Mouse (Mus musculus) intestine, embryonic 14.5 days (tissue): ENCODE data around the gene BC017158. TPM values are rescaled to one million over a fixed set of nuclear protein-coding genes. Genes with fewer than 3 reads are reported as not detected.

Source experiments
- ATAC-seq: fragments of 200-750 bp; cut with Nextera tagmentation; replicated peaks from 2 replicates; pipeline ENCODE4 v1.8.0; 2017; ENCODE audit warnings: low read depth, moderate number of reproducible peaks, moderate TSS enrichment, moderate library complexity; ENCODE audit not compliant: low FRiP score, low TSS enrichment
- DNase-seq: peaks from one replicate; pipeline ENCODE4 v3.0.0-alpha.2; 2018; ENCODE audit warnings: low spot score
- H3K27ac ChIP-seq: fragments of 300-500 bp; sonication (generic); 2 replicates; pipeline ENCODE4 v1.5.1; 2014; ENCODE audit warnings: low read depth, mild to moderate bottlenecking, control low read depth
- H3K27me3 ChIP-seq: fragments of 300-500 bp; sonication (generic); replicated peaks from 2 replicates; pipeline ENCODE4 v1.6.1; 2014; ENCODE audit warnings: low read length, control low read depth; ENCODE audit not compliant: control insufficient read depth, insufficient read depth
- H3K36me3 ChIP-seq: fragments of 300-500 bp; sonication (generic); 2 replicates; pipeline ENCODE4 v1.6.1; 2014; ENCODE audit warnings: low read length, control low read depth; ENCODE audit not compliant: control insufficient read depth, insufficient read depth
- H3K4me1 ChIP-seq: fragments of 300-500 bp; sonication (generic); replicated peaks from 2 replicates; pipeline ENCODE4 v1.6.1; 2014; ENCODE audit warnings: low read length, control low read depth, mixed read lengths; ENCODE audit not compliant: control insufficient read depth, insufficient read depth
- H3K4me2 ChIP-seq: fragments of 300-500 bp; sonication (generic); 2 replicates; pipeline ENCODE4 v1.6.1; 2014; ENCODE audit warnings: low read length
- H3K4me3 ChIP-seq: fragments of 300-500 bp; sonication (generic); 2 replicates; pipeline ENCODE4 v1.5.1; 2014; ENCODE audit warnings: low read depth, low read length, control low read depth, mixed read lengths
- H3K9ac ChIP-seq: fragments of 300-500 bp; sonication (generic); 2 replicates; pipeline ENCODE4 v1.6.1; 2014; ENCODE audit warnings: mild to moderate bottlenecking, low read length
- H3K9me3 ChIP-seq: fragments of 300-500 bp; sonication (generic); 2 replicates; pipeline ENCODE4 v1.6.1; 2016; ENCODE audit warnings: low read length, control low read depth; ENCODE audit not compliant: control insufficient read depth
- WGBS: fragments of 180-500 bp; shearing (Covaris S2); extraction: QIAGEN DNeasy Blood & Tissue Kit; methylation state at CpG from one replicate; pipeline ENCODE4 v1.1.7; 2014; 5-methylcytosine and 5-hydroxymethylcytosine counted together
- polyA plus RNA-seq: library from polyadenylated mRNA; unstranded; fragments of >200 nt; fragmentation: Nextera tagmentation; extraction: Ambion mirVana; gene quantifications from 2 replicates; pipeline ENCODE4 v1.2.1, GENCODE M21; 2014

BC017158 gene
- polyA plus RNA-seq, 1 experiment from 2014 or later, result 51.0 TPM

DNA sequence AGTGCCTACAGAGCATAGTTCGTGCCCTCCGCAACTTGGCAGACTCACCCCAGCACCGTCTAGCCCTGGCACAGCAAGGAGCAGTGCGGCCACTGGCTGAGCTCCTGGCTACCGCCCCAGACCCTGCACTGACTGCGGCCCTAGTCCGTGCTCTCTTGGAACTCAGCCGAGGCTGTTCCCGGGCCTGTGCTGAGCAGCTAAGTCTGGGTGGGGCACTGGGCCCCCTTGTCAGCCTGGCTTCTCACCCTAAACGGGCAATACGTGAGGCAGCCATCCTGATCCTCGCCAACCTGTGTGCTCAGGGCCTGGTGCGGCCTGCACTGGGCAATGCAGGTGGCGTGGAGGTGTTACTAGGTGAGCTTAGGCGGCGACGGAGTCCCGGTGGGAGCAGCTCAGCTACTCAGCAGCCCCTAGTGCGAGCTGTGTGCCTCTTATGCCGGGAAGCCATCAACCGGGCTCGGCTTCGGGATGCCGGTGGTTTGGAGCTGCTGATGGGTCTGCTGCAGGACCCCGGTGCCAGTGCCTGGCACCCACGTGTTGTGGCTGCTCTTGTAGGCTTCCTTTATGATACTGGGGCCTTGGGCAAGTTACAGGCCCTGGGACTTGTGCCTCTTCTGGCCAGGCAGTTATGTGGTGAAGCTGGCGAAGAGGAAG lies 57.7 kb downstream of the BC017158 start:
- Histone ChIP-seq H3K27ac (no peak overlapping the region), H3K9ac (no peak overlapping the region), H3K27me3 (no peaks in the 10 kb centered on the region), H3K4me1 (peaks cover 15% of the 10 kb centered on the region; the same call in 1 of the 2 replicates), H3K4me3 (no peak overlapping the region), H3K9me3 (no peaks in the 10 kb centered on the region), H3K4me2 (no peak overlapping the region), H3K36me3 (peaks cover 54% of the 10 kb centered on the region)
- no peak for ATAC-seq
- 95% methylated on average over 27 of the region's 27 CpGs for WGBS
- no peak for DNase-seq

DNA sequence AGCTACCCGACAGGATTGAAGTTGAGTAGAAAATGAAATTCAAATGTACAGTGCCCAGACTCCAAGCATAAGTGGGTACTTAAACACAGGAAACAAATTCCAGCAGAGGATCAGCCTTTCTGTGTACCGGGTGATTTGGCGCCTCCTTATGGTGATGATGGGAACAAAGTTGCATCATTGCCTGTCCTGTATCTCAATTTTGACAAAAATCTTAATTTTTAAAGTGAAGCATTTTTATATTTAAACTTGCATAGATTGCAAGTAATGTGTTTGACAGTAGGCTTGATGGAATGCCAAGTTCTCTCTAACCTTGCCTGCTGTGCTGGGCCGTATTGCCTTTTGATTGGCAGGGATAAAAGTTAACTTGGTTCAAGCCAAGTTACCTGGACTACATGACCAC lies 59.0 kb downstream of the BC017158 start:
- Histone ChIP-seq H3K9ac (peak overlapping the region; percentile 51), H3K4me1 (peaks cover 15% of the 10 kb centered on the region; the same call in 1 of the 2 replicates), H3K36me3 (peaks cover 42% of the 10 kb centered on the region), H3K4me3 (peak overlapping the region; percentile 67), H3K4me2 (peak overlapping the region; percentile 83), H3K27me3 (no peaks in the 10 kb centered on the region), H3K9me3 (no peaks in the 10 kb centered on the region), H3K27ac (peak overlapping the region; percentile 98)
- DNase-seq (no peak), ATAC-seq (0 out of 2 replicates have a peak, but pooled peaks have one; percentile 21)
- 19% methylated on average over 4 of the region's 4 CpGs for WGBS

DNA sequence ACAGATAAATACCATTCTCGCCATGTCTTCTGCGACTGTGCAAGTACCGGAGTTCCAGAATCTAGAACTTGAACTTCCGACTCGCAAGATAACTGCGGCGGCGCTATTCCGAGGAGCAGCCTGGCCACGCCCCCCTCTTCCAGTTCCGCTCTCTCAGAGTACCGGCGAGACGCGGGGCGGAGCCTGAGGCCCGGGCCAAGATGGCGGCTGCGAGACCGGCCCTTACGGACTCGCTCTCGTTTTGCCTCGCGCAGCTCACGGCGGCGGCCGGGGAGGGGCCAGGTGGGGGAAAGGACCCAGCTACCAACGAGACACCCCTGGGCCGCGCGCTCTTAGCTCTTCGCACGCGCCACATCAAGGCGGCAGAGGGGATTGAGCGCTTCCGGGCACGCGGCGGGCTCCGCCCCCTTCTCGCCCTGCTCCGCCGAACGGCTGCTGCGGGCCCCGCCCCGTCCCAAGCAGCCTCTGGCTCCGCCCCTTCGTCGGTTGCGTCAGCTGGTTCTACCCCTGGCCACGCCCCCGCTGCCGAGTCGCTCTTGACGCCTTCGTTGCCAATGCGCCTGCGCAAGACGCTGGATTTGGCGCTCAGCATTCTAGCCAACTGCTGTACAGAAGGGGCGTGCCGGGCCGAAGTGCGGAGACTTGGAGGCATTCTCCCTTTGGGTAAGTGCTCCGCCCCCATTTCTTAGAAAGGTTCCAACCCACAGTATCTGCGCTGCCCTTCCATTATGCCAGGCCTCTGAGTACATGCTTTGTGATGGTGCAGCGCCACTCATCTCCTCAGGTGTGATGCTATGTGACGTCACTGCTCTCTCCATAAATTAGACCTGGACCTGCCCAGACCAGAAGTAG lies 59.8 kb downstream of the BC017158 start, which contains the start of gene 9130023H24Rik:
Gene 9130023H24Rik, minus strand, starts transcription at position 105 of the 852 bp plus-strand sequence.
- H3K4me1 ChIP-seq, result peaks cover 15% of the 10 kb centered on the region; the same call in 1 of the 2 replicates
- no peaks in the 10 kb centered on the region for H3K9me3 ChIP-seq
- peak within 1 kb of the TSS; percentile 74 for H3K9ac ChIP-seq
- ATAC-seq (peak; percentile 92), DNase-seq (peak; percentile 99)
- H3K27ac ChIP-seq, result peak within 1 kb of the TSS; percentile 98
- peak within 1 kb of the TSS; percentile 67 for H3K4me3 ChIP-seq
- peak within 1 kb of the TSS; percentile 83 for H3K4me2 ChIP-seq
- H3K36me3 ChIP-seq, result peaks cover 38% of the 10 kb centered on the region
- no peaks in the 10 kb centered on the region for H3K27me3 ChIP-seq
- WGBS, result under 1% methylated on average over 70 of the region's 72 CpGs

DNA sequence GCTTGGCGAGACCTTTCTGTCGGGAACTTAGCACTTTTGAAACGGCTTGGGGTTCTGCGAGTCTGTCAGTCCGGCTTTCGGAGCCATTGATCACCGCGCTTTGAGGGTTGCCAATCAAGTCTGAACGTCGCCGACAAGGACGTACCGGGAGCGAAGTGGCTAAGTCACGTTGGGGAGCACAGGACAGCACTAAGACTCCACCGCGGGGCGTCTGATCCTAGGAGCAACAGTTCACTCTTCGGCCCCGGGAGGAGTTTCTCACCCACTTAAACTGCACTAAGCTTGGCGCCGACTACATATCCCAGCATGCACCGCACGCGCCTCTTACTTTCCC lies 60.4 kb downstream of the BC017158 start:
- H3K9ac ChIP-seq, result peak overlapping the region; percentile 74
- ATAC-seq (no peak; the same call in 1 of the 2 replicates), DNase-seq (no peak)
- peak overlapping the region; percentile 73 for H3K4me2 ChIP-seq
- peak overlapping the region; percentile 67 for H3K4me3 ChIP-seq
- H3K27ac ChIP-seq, result peak overlapping the region; percentile 98
- peaks cover 15% of the 10 kb centered on the region; the same call in 1 of the 2 replicates for H3K4me1 ChIP-seq
- H3K9me3 ChIP-seq, result no peaks in the 10 kb centered on the region
- WGBS, result under 1% methylated on average over 25 of the region's 25 CpGs
- no peaks in the 10 kb centered on the region for H3K27me3 ChIP-seq
- peaks cover 32% of the 10 kb centered on the region for H3K36me3 ChIP-seq

DNA sequence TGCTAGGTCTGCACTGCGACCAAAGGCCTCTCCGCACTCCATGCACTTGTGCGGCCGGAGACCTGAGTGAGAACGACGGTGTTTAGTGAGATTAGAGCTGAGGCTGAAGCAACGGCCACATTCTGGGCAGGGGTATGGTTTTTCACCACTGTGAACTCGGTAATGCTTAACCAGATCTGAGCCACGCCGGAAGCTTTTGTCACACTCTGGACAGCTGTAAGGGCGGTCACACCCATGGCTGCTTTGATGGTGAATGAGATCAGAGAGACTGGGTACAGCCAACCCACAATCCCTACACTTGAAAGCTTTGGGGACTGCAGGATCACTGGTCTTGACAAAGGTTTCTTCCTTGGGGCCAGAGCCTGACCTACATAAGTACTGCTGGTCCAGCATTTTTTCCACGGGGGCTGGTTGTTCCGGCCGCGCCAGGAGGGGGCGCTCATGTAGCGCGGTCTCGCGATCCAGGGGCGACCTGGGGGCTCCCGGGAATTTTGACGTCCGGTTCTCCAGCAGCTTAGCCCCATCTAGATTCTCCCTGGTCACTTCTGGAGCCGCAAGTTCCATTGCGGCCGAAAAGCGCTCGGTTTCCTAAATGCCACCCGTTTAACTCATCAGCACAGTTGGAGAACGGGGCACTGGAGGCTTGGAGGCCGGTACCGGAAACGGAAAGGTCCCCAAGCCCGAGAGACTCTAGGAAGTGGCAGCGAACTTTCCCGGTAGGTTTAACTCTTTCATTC lies 60.9 kb downstream of the BC017158 start, which contains the start of gene Armc5:
Gene Armc5, plus strand, starts transcription at position 487 of the 737 bp plus-strand sequence.
- H3K27ac ChIP-seq, result peak within 1 kb of the TSS; percentile 98
- H3K9ac ChIP-seq, result peak within 1 kb of the TSS; percentile 74
- peaks cover 27% of the 10 kb centered on the region for H3K36me3 ChIP-seq
- H3K27me3 ChIP-seq, result no peaks in the 10 kb centered on the region
- H3K4me2 ChIP-seq, result peak within 1 kb of the TSS; percentile 73
- peak within 1 kb of the TSS; percentile 67 for H3K4me3 ChIP-seq
- 25% methylated on average over 37 of the region's 37 CpGs for WGBS
- H3K4me1 ChIP-seq, result peaks cover 15% of the 10 kb centered on the region; the same call in 1 of the 2 replicates
- H3K9me3 ChIP-seq, result no peaks in the 10 kb centered on the region
- peak; percentile 94 for DNase-seq
- ATAC-seq, result peak; percentile 34

DNA sequence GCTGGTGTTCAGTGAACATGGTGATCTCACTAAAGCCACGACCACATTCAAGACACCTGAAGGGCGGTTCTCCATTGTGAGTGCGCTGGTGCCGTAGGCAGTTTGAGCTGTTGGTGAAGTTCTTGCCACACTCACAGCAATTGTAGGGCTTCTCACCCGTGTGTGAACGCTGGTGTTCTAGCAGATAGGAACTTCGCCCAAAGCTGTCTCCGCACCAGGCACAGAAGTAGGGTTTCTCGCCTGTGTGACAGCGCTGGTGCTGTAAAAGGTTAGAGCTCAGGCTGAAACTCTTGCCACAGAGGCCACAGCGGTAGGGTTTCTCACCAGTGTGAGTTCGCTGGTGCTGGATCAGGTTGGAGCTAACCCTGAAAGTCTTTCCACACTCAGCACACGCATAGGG lies 61.5 kb downstream of the BC017158 start:
- WGBS, result 95% methylated on average over 13 of the region's 13 CpGs
- H3K4me3 ChIP-seq, result no peak overlapping the region
- H3K27ac ChIP-seq, result peak overlapping the region; percentile 98

DNA sequence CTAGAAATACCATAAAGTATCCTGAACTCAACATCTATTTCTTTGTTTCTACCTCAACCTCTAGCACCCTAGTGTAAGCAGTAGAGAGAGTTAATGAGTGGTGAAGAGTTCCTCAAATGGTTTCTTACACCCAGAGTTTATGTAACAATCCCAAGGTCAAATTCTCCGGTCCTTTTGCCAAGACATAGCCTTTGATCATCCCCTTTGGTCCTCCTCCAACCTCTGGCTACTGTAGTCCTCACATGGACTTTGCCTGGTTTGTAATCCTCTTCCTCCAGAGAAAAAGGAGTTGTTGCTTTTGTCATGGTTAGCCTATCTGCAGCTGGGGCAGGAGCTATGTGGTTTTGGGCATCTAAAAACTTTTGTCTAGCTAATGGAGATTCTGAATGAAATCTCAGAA lies 62.5 kb downstream of the BC017158 start:
- H3K4me3 ChIP-seq, result no peak overlapping the region
- peaks cover 13% of the 10 kb centered on the region for H3K36me3 ChIP-seq
- no peak overlapping the region for H3K4me2 ChIP-seq
- H3K9me3 ChIP-seq, result no peaks in the 10 kb centered on the region
- 88% methylated on average over 1 of the region's 1 CpGs for WGBS
- no peaks in the 10 kb centered on the region for H3K27me3 ChIP-seq
- ATAC-seq (no peak), DNase-seq (no peak)
- peaks cover 15% of the 10 kb centered on the region; the same call in 1 of the 2 replicates for H3K4me1 ChIP-seq
- no peak overlapping the region for H3K27ac ChIP-seq
- H3K9ac ChIP-seq, result no peak overlapping the region

More for the DNA sequence above, 61.5 kb downstream of the BC017158 start:
- H3K9me3 ChIP-seq, result no peaks in the 10 kb centered on the region
- DNase-seq (no peak), ATAC-seq (no peak)
- peaks cover 22% of the 10 kb centered on the region for H3K36me3 ChIP-seq
- H3K4me1 ChIP-seq, result peaks cover 15% of the 10 kb centered on the region; the same call in 1 of the 2 replicates
- no peak overlapping the region; the same call in 1 of the 2 replicates for H3K9ac ChIP-seq
- no peaks in the 10 kb centered on the region for H3K27me3 ChIP-seq
- peak overlapping the region; percentile 73; the same call in 1 of the 2 replicates for H3K4me2 ChIP-seq

- ATAC-seq (no peak), DNase-seq (no peak)
- H3K27ac ChIP-seq, result no peak overlapping the region
- peaks cover 15% of the 10 kb centered on the region; the same call in 1 of the 2 replicates for H3K4me1 ChIP-seq
- H3K9me3 ChIP-seq, result no peaks in the 10 kb centered on the region
- H3K9ac ChIP-seq, result no peak overlapping the region
- H3K27me3 ChIP-seq, result no peaks in the 10 kb centered on the region
- H3K4me2 ChIP-seq, result no peak overlapping the region
- no peak overlapping the region for H3K4me3 ChIP-seq
- WGBS, result 80% methylated on average over 2 of the region's 2 CpGs
- peaks cover 6% of the 10 kb centered on the region; the same call in 1 of the 2 replicates for H3K36me3 ChIP-seq
Measured at GRCm38 (mm10) chr7:128234796-128235195, 63.2 kb downstream of the BC017158 start.
